Mouse (Mus musculus) left cerebral cortex, postnatal 14 days (tissue): ENCODE results near the gene Lhpp. TPM values are rescaled to one million over a fixed set of nuclear protein-coding genes. Genes with fewer than 3 reads are reported as not detected.

Experiments used
- DNase-seq, 2 experiments: peaks; one replicate each; pipeline ENCODE4 v3.0.0; 2021 to 2022; ENCODE audit warnings: low spot score in 2 of 2, mixed read lengths in 1 of 2
- intact Hi-C: fragments of 180-260 bp; cut with DNase I; formaldehyde crosslinking; loops from one replicate; pipeline ENCODE4 v1.15.1; 2025
- total RNA-seq, 2 experiments: library from RNA; stranded (reverse); gene quantifications; 2 replicates each; pipeline ENCODE4 v1.2.3; 2021

Lhpp gene
- total RNA-seq, 2 experiments from 2014 or later, result 20.5 to 21.8 TPM

- intact Hi-C loops, result no loop called here
- DNase-seq, result no peak
These were observed 88.7 kb downstream of the Lhpp start for GRCm38 (mm10) chr7:132699165-132699564.

GRCm38 (mm10) chr7:132699639-132700038, 89.2 kb downstream of the Lhpp start:
- DNase-seq, result no peak
- intact Hi-C loops, result no loop called here

- intact Hi-C loops, result no loop called here
- DNase-seq, result no peak
These were observed 89.7 kb downstream of the Lhpp start for GRCm38 (mm10) chr7:132700107-132700506.

GRCm38 (mm10) chr7:132701412-132701811, 91.0 kb downstream of the Lhpp start:
- no peak for DNase-seq
- intact Hi-C loops, result no loop called here

GRCm38 (mm10) chr7:132702024-132702423, 91.6 kb downstream of the Lhpp start:
- intact Hi-C loops, result no loop called here
- no peak for DNase-seq

- intact Hi-C loops, result no loop called here
- no peak for DNase-seq
These were observed 92.1 kb downstream of the Lhpp start for GRCm38 (mm10) chr7:132702492-132703070.

GRCm38 (mm10) chr7:132703515-132704309, 93.3 kb downstream of the Lhpp start:
- no peak for DNase-seq
- intact Hi-C loops, result no loop called here

GRCm38 (mm10) chr7:132704310-132704875, 94.0 kb downstream of the Lhpp start:
- intact Hi-C loops, result no loop called here
- no peak for DNase-seq

- intact Hi-C loops, result no loop called here
- no peak for DNase-seq
These were observed 94.7 kb downstream of the Lhpp start for GRCm38 (mm10) chr7:132705130-132705529.

GRCm38 (mm10) chr7:132711579-132711978, 101.1 kb downstream of the Lhpp start:
- DNase-seq, result no peak
- intact Hi-C loops, result no loop called here

- DNase-seq, result no peak
- intact Hi-C loops, result loop anchor here (2.0 kb wide), 1 partner anchor 55 kb away; no protein-coding TSS in a partner anchor
These were observed 101.7 kb downstream of the Lhpp start for GRCm38 (mm10) chr7:132712044-132712708.

- DNase-seq, result no peak
- intact Hi-C loops, result loop anchor here (2.0 kb wide), 1 partner anchor 56 kb away; no protein-coding TSS in a partner anchor
These were observed 102.5 kb downstream of the Lhpp start for GRCm38 (mm10) chr7:132712956-132713355.

- peak in 1 of 2 experiments; percentile 52 for DNase-seq
- intact Hi-C loops, result loop anchor here (2.0 kb wide), 1 partner anchor 57 kb away; no protein-coding TSS in a partner anchor
These were observed 103.2 kb downstream of the Lhpp start for GRCm38 (mm10) chr7:132713483-132714126.

- peak; percentile 43 to 77 for DNase-seq
- intact Hi-C loops, result no loop called here
These were observed 103.9 kb downstream of the Lhpp start for GRCm38 (mm10) chr7:132714236-132714923.

- intact Hi-C loops, result no loop called here
- DNase-seq, result no peak
These were observed 104.8 kb downstream of the Lhpp start for GRCm38 (mm10) chr7:132715259-132715658.

- intact Hi-C loops, result no loop called here
These were observed 109.1 kb downstream of the Lhpp start for GRCm38 (mm10) chr7:132719570-132719969.

GRCm38 (mm10) chr7:132720562-132720961, 110.1 kb downstream of the Lhpp start:
- DNase-seq, result peak; percentile 43 to 49
- intact Hi-C loops, result loop anchor here (2.0 kb wide), 1 partner anchor 90 kb away; no protein-coding TSS in a partner anchor

More at GRCm38 (mm10) chr7:132719570-132719969, 109.1 kb downstream of the Lhpp start:
- DNase-seq, result no peak

- intact Hi-C loops, result no loop called here
- no peak for DNase-seq
These were observed 112.2 kb downstream of the Lhpp start for GRCm38 (mm10) chr7:132722401-132723370.
